Mouse (Mus musculus) kidney, postnatal 0 days (tissue): ENCODE measurements at regions not wholly inside any gene's neighbourhood (a gene's known extent, or its start where the extent isn't known, plus 50 kb on each side); places are given as distances from the start of the nearest gene placed in this dataset.

Experiments used
- ATAC-seq: fragments of 200-750 bp; cut with Nextera tagmentation; replicated peaks from 2 replicates; pipeline ENCODE4 v1.8.0; 2017; ENCODE audit warnings: low read depth, moderate number of reproducible peaks, moderate TSS enrichment, moderate library complexity; ENCODE audit not compliant: low FRiP score
- DNase-seq: peaks from one replicate; pipeline ENCODE4 v3.0.0-alpha.2; 2016; ENCODE audit warnings: low spot score
- H3K27ac ChIP-seq: fragments of 300-500 bp; sonication (generic); 2 replicates; pipeline ENCODE4 v1.5.1; 2014; ENCODE audit warnings: mild to moderate bottlenecking
- H3K27me3 ChIP-seq: fragments of 300-500 bp; sonication (generic); 2 replicates; pipeline ENCODE4 v1.6.1; 2014; ENCODE audit warnings: low read length, mixed read lengths; ENCODE audit not compliant: insufficient read depth
- H3K36me3 ChIP-seq: fragments of 300-500 bp; sonication (generic); 2 replicates; pipeline ENCODE4 v1.6.1; 2014; ENCODE audit warnings: low read length, mixed read lengths; ENCODE audit not compliant: insufficient read depth
- H3K4me1 ChIP-seq: fragments of 300-500 bp; sonication (generic); replicated peaks from 2 replicates; pipeline ENCODE4 v1.6.1; 2014; ENCODE audit warnings: antibody characterized with exemption, low read length, mixed read lengths; ENCODE audit not compliant: insufficient read depth
- H3K4me2 ChIP-seq: fragments of 300-500 bp; sonication (generic); 2 replicates; pipeline ENCODE4 v1.6.1; 2014; ENCODE audit warnings: mild to moderate bottlenecking, low read length, moderate library complexity, mixed read lengths
- H3K4me3 ChIP-seq: fragments of 300-500 bp; sonication (generic); replicated peaks from 2 replicates; pipeline ENCODE4 v1.5.1; 2014; ENCODE audit warnings: low read depth, low read length
- H3K9ac ChIP-seq: fragments of 300-500 bp; sonication (generic); 2 replicates; pipeline ENCODE4 v1.6.1; 2014; ENCODE audit warnings: low read depth, low read length
- H3K9me3 ChIP-seq: fragments of 300-500 bp; sonication (generic); replicated peaks from 2 replicates; pipeline ENCODE4 v1.6.1; 2016; ENCODE audit warnings: low read length, inconsistent platforms, mixed read lengths
- CTCF ChIP-seq: IDR thresholded peaks from 2 replicates; pipeline ENCODE4 v1.5.1; 2016; ENCODE audit warnings: antibody characterized with exemption, low read depth, mild to moderate bottlenecking, moderate library complexity
- WGBS: fragments of 180-500 bp; shearing (Covaris S2); extraction: QIAGEN DNeasy Blood & Tissue Kit; methylation state at CpG from one replicate; pipeline ENCODE4 v1.1.7; 2014; 5-methylcytosine and 5-hydroxymethylcytosine counted together

GRCm38 (mm10) chr2:14544686-14545085 lies 58.2 kb upstream of the Cacnb2 start:
- Histone ChIP-seq H3K4me1 (no peaks in the 10 kb centered on the region), H3K27me3 (no peaks in the 10 kb centered on the region), H3K4me2 (no peak overlapping the region), H3K27ac (no peak overlapping the region), H3K9me3 (no peaks in the 10 kb centered on the region), H3K36me3 (no peaks in the 10 kb centered on the region), H3K4me3 (no peak overlapping the region), H3K9ac (no peak overlapping the region)
- DNase-seq (no peak), ATAC-seq (no peak)
- WGBS: 83% methylated on average over 2 of the region's 2 CpGs
- TF ChIP-seq CTCF: peak; percentile 21; the same call in 1 of the 2 replicates

GRCm38 (mm10) chr2:14548650-14549049 lies 54.2 kb upstream of the Cacnb2 start:
- Histone ChIP-seq H3K4me3 (no peak overlapping the region), H3K9me3 (no peaks in the 10 kb centered on the region), H3K36me3 (no peaks in the 10 kb centered on the region), H3K27ac (no peak overlapping the region), H3K4me1 (no peaks in the 10 kb centered on the region), H3K4me2 (no peak overlapping the region), H3K27me3 (no peaks in the 10 kb centered on the region), H3K9ac (no peak overlapping the region)
- no peak for TF ChIP-seq CTCF
- WGBS: 82% methylated on average over 5 of the region's 5 CpGs
- no peak for ATAC-seq
- DNase-seq: no peak

- H3K4me2 ChIP-seq: no peak overlapping the region
- no peaks in the 10 kb centered on the region for H3K4me1 ChIP-seq
- ATAC-seq (no peak), DNase-seq (no peak)
- H3K27me3 ChIP-seq: no peaks in the 10 kb centered on the region
- no peak overlapping the region for H3K9ac ChIP-seq
- H3K9me3 ChIP-seq: no peaks in the 10 kb centered on the region
- no peak overlapping the region for H3K27ac ChIP-seq
- H3K4me3 ChIP-seq: no peak overlapping the region
- TF ChIP-seq CTCF: no peak
- H3K36me3 ChIP-seq: no peaks in the 10 kb centered on the region
- WGBS: 60% methylated on average over 5 of the region's 5 CpGs
These were observed 53.3 kb upstream of the Cacnb2 start for GRCm38 (mm10) chr2:14549560-14549959.

GRCm38 (mm10) chr2:14550826-14551225 lies 52.1 kb upstream of the Cacnb2 start:
- no peak for TF ChIP-seq CTCF
- Histone ChIP-seq H3K27me3 (no peaks in the 10 kb centered on the region), H3K4me2 (no peak overlapping the region), H3K4me1 (no peaks in the 10 kb centered on the region), H3K4me3 (no peak overlapping the region), H3K27ac (no peak overlapping the region), H3K9ac (no peak overlapping the region), H3K36me3 (no peaks in the 10 kb centered on the region), H3K9me3 (no peaks in the 10 kb centered on the region)
- WGBS: 71% methylated on average over 2 of the region's 2 CpGs
- ATAC-seq (no peak), DNase-seq (no peak)
